Mouse (Mus musculus) myocyte (in vitro differentiated cells): ENCODE results near the gene Aida. TPM values are rescaled to one million over a fixed set of nuclear protein-coding genes. Genes with fewer than 3 reads are reported as not detected.

Experiments
- H3K27me3 ChIP-seq: one replicate; pipeline ENCODE4 v1.6.1; 2011; ENCODE audit not compliant: control insufficient read depth, insufficient read depth, insufficient read length
- H3K36me3 ChIP-seq: one replicate; pipeline ENCODE4 v1.6.1; 2011; ENCODE audit not compliant: control insufficient read depth, insufficient read depth
- H3K4me2 ChIP-seq: one replicate; pipeline ENCODE4 v1.6.1; 2011; ENCODE audit warnings: low read depth, control low read depth
- H3K4me3 ChIP-seq: one replicate; pipeline ENCODE4 v1.5.1; 2011; ENCODE audit warnings: mild to moderate bottlenecking, control low read depth, moderate library complexity
- H3K79me2 ChIP-seq: one replicate; pipeline ENCODE4 v1.6.1; 2011; ENCODE audit not compliant: control insufficient read depth, insufficient read depth
- H3ac ChIP-seq: one replicate; pipeline ENCODE4 v1.6.1; 2011; ENCODE audit not compliant: control insufficient read depth, insufficient read length
- CEBPB ChIP-seq: IDR thresholded peaks from 2 replicates; pipeline ENCODE4 v1.6.1; 2011; ENCODE audit warnings: mild to moderate bottlenecking, moderate library complexity; ENCODE audit not compliant: poor library complexity, insufficient read depth, severe bottlenecking
- E2F4 ChIP-seq: IDR thresholded peaks from one replicate; pipeline ENCODE4 v1.6.1; 2011; ENCODE audit warnings: mild to moderate bottlenecking, control low read depth, moderate library complexity; ENCODE audit not compliant: insufficient read depth
- MAX ChIP-seq: IDR thresholded peaks from one replicate; pipeline ENCODE4 v1.6.1; 2011; ENCODE audit warnings: low read depth, mild to moderate bottlenecking, control low read depth
- MYOD1 ChIP-seq, 3 experiments: IDR thresholded peaks; one replicate each; pipeline ENCODE4 v1.6.1; 2011; ENCODE audit warnings: control low read depth in 2 of 3, low read depth in 2 of 3, mild to moderate bottlenecking in 2 of 3, moderate library complexity in 1 of 3; ENCODE audit not compliant: insufficient read length in 2 of 3, control insufficient read depth in 1 of 3
- MYOG ChIP-seq, 3 experiments: IDR thresholded peaks; one replicate each; pipeline ENCODE4 v1.6.1; 2011; ENCODE audit warnings: control low read depth in 2 of 3, low read depth in 2 of 3, mild to moderate bottlenecking in 2 of 3; ENCODE audit not compliant: insufficient read length in 2 of 3, control insufficient read depth in 1 of 3, insufficient read depth in 1 of 3
- POLR2A ChIP-seq: IDR thresholded peaks from one replicate; pipeline ENCODE4 v1.6.1; 2011; ENCODE audit warnings: low read depth, mild to moderate bottlenecking, control low read depth, moderate library complexity; ENCODE audit not compliant: insufficient read length
- POLR2AphosphoS2 ChIP-seq: IDR thresholded peaks from one replicate; pipeline ENCODE4 v1.6.1; 2011; ENCODE audit warnings: low read depth, control low read depth; ENCODE audit not compliant: insufficient read length
- REST ChIP-seq: IDR thresholded peaks from one replicate; pipeline ENCODE4 v1.6.1; 2011; ENCODE audit warnings: mild to moderate bottlenecking, control low read depth, moderate library complexity; ENCODE audit not compliant: insufficient read depth, insufficient read length
- SRF ChIP-seq: IDR thresholded peaks from one replicate; pipeline ENCODE4 v1.6.1; 2011; ENCODE audit warnings: low read depth; ENCODE audit not compliant: control insufficient read depth, insufficient read length
- TCF12 ChIP-seq: IDR thresholded peaks from one replicate; pipeline ENCODE4 v1.6.1; 2011; ENCODE audit warnings: mild to moderate bottlenecking, control low read depth; ENCODE audit not compliant: poor library complexity, insufficient read depth, severe bottlenecking
- TCF3 ChIP-seq: IDR thresholded peaks from one replicate; pipeline ENCODE4 v1.6.1; 2011; ENCODE audit warnings: low read depth, control low read depth; ENCODE audit not compliant: insufficient read length
- USF1 ChIP-seq: IDR thresholded peaks from one replicate; pipeline ENCODE4 v1.6.1; 2011; ENCODE audit warnings: low read depth, mild to moderate bottlenecking, control low read depth, moderate library complexity
- polyA plus RNA-seq: library from polyadenylated mRNA; unstranded; fragments of >200 nt; fragmentation: generic; extraction: Trizol; gene quantifications from one replicate; pipeline ENCODE4 v1.2.1, GENCODE M21; 2012; ENCODE audit warnings: missing spikeins

Aida gene
- polyA plus RNA-seq, 1 experiment: 28.3 TPM

DNA sequence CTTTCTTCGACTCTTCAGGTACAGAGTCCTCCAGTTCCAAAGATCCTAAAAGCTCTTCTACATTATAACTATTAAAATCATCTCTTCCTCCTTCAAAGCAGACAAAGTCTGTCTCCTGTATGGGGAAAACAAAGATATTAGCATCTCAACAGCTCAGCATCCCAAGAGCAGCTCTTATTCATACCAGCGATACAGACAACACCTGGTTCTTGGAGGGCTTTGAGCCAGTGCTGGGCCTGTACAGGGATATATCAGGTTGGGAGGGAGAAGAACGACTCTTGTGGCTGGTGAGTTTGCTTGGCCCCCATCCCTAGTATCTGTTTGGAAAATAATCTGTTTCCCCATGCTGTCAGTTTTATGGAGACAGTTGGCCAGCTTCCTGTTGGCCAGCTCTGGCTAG lies 62.5 kb downstream of the Aida start:
- Histone ChIP-seq H3ac (no peak overlapping the region), H3K27me3 (no peaks in the 10 kb centered on the region), H3K36me3 (peaks cover 33% of the 10 kb centered on the region), H3K79me2 (no peaks in the 10 kb centered on the region), H3K4me2 (no peak overlapping the region), H3K4me3 (no peak overlapping the region)
- TF ChIP-seq POLR2AphosphoS2 (no peak), SRF (no peak), CEBPB (no peak), MAX (no peak), MYOG (IDR thresholded peaks at IDR 0.05; ENCODE audit: control insufficient read depth in 1 of 3, insufficient read depth in 1 of 3, insufficient read length in 2 of 3, low read depth in 2 of 3) (no peak), TCF12 (no peak), E2F4 (no peak), TCF3 (no peak), MYOD1 (IDR thresholded peaks at IDR 0.05; ENCODE audit: control insufficient read depth in 1 of 3, insufficient read length in 2 of 3, low read depth in 2 of 3) (no peak), USF1 (no peak), POLR2A (no peak), REST (no peak)

GRCm38 (mm10) chr1:183362301-183362700 lies 65.9 kb downstream of the Aida start:
- Histone ChIP-seq H3K4me2 (no peak overlapping the region), H3K79me2 (peaks cover 3% of the 10 kb centered on the region), H3K36me3 (peaks cover 34% of the 10 kb centered on the region), H3K27me3 (no peaks in the 10 kb centered on the region), H3ac (no peak overlapping the region), H3K4me3 (no peak overlapping the region)
- TF ChIP-seq MYOG (IDR thresholded peaks at IDR 0.05; ENCODE audit: control insufficient read depth in 1 of 3, insufficient read depth in 1 of 3, insufficient read length in 2 of 3, low read depth in 2 of 3): no peak
- TF ChIP-seq POLR2AphosphoS2: no peak
- TF ChIP-seq TCF12: no peak
- no peak for TF ChIP-seq MAX
- no peak for TF ChIP-seq REST
- no peak for TF ChIP-seq TCF3
- TF ChIP-seq POLR2A: no peak
- TF ChIP-seq E2F4: no peak
- TF ChIP-seq USF1: no peak
- TF ChIP-seq SRF: no peak
- no peak for TF ChIP-seq MYOD1 (IDR thresholded peaks at IDR 0.05; ENCODE audit: control insufficient read depth in 1 of 3, insufficient read length in 2 of 3, low read depth in 2 of 3)
- no peak for TF ChIP-seq CEBPB

DNA sequence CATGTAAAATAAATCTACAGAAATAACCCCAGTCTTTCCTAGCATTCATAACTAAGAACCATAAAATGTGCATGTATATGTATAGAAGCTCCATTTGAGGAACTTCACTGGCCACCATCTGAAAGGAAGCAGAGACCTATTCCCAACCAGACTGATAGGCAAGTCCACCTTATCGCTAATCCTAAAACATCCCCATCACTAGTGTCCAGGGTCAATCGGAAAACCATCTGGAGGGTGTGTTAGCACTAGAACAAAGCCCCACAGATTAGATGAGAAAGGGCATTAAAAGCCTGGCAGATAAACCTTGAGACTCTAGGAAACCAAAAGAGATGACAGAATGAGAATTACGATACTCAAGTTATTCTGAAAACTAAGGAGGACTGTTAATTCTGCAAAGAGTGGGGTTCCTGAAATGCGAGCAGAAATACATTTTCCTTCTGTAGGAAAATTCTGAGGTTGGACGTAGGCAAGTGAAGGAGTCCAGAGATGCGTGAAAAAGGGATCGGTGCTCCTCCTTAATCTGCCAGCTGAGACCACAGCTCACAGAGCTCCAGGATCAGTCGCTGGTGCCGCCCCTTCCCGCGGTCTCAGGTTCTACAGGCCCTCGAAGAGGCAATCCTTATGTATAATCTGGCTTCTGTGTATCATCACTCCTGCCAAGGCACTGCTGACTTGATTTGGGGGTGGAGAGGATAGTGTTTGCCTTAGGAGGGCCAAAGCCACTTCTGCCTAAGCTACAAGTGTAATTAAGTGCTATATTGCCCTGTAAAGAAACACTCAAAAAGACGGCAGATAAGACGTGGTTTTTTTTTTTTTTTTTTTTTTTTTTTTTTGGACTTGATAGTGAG lies 66.6 kb downstream of the Aida start:
- TF ChIP-seq POLR2AphosphoS2 (no peak), POLR2A (no peak), E2F4 (no peak), REST (no peak), SRF (no peak), MYOG (IDR thresholded peaks at IDR 0.05; ENCODE audit: control insufficient read depth in 1 of 3, insufficient read depth in 1 of 3, insufficient read length in 2 of 3, low read depth in 2 of 3) (no peak), TCF3 (no peak)

GRCm38 (mm10) chr1:183363577-183363867 lies 67.1 kb downstream of the Aida start:
- H3K4me3 ChIP-seq: no peak overlapping the region
- H3K27me3 ChIP-seq: no peaks in the 10 kb centered on the region
- H3K36me3 ChIP-seq: peaks cover 26% of the 10 kb centered on the region
- H3K4me2 ChIP-seq: no peak overlapping the region
- H3K79me2 ChIP-seq: peaks cover 15% of the 10 kb centered on the region
- TF ChIP-seq SRF (no peak), E2F4 (no peak), MYOG (IDR thresholded peaks at IDR 0.05; ENCODE audit: control insufficient read depth in 1 of 3, insufficient read depth in 1 of 3, insufficient read length in 2 of 3, low read depth in 2 of 3) (no peak), USF1 (no peak), CEBPB (no peak), MYOD1 (IDR thresholded peaks at IDR 0.05; ENCODE audit: control insufficient read depth in 1 of 3, insufficient read length in 2 of 3, low read depth in 2 of 3) (no peak), REST (no peak), MAX (no peak), POLR2A (no peak), TCF3 (no peak), POLR2AphosphoS2 (no peak), TCF12 (no peak)
- no peak overlapping the region for H3ac ChIP-seq

More for the DNA sequence above, 66.6 kb downstream of the Aida start:
- Histone ChIP-seq H3K4me3 (no peak overlapping the region), H3K4me2 (no peak overlapping the region), H3K36me3 (peaks cover 30% of the 10 kb centered on the region), H3K27me3 (no peaks in the 10 kb centered on the region), H3ac (no peak overlapping the region), H3K79me2 (peaks cover 9% of the 10 kb centered on the region)
